Mouse (Mus musculus) spleen, adult 2 months (tissue): ENCODE data around the gene Hrh1.

Experiments used
- CTCF ChIP-seq: fragments of 200-500 bp; IDR thresholded peaks from 2 replicates; pipeline ENCODE4 v1.5.1; 2011; ENCODE audit warnings: mild to moderate bottlenecking, inconsistent platforms; ENCODE audit not compliant: insufficient read depth, insufficient read length, insufficient replicate concordance; ENCODE audit errors: extremely low read depth
- POLR2A ChIP-seq: fragments of 200-500 bp; IDR thresholded peaks from 2 replicates; pipeline ENCODE4 v1.6.1; 2011; ENCODE audit warnings: low read depth, low read length, inconsistent platforms

DNA sequence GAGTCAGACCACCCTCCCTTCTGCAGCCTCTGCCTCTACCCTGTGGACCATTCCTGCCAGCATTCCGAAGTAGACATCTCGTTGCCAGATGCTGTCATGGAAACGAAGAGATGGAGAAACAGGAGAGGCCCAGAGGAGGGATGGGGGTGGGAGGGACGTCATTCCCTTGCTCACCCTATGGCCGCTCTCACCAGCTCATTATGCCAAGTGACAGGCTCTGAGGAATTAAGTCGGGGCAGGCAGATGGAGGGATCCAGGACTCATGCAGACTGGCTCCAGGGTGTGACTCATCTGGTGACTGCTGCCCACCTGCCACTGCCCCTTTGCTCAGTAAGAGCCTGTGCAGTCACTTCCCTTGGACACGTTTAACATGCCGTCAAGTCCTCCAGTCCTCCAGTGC, 16.8 kb downstream of the Hrh1 start:
- TF ChIP-seq CTCF, result no peak
- no peak for TF ChIP-seq POLR2A
